Mouse (Mus musculus): Measurements from ENCODE around the gene Gm29049.
"Not testable (repeated sequence)": the region's sequence is repeated elsewhere in the genome, so short reads cannot be mapped to it uniquely, and the experiment has no call there.

Gene Gm29049

GRCm38 (mm10) chrY:7997068-7997467 lies at the start of gene Gm29049:
Gene Gm29049, minus strand, starts transcription at chrY:7997168.
- not testable (repeated sequence) for DNase-seq (ENCODE audit: low spot score in 2 of 2)
